In genomic region chr13:103109872-103110271, GRCm38 (mm10) we compare ENCODE assay signal across 9 mouse cellular contexts.
DNase-seq lines count a peak whose midpoint lies in the region; ATAC-seq lines count a peak whose summit lies in the region.
"Had no signal": no experiment of that assay in that cellular context is flagged by ENCODE, and none has a peak within 500 bp of the region (broad histone marks: within the 10 kb centered on the region; RNA-seq: fewer than 3 reads in every experiment).

No protein-coding gene starts in this region.

- peak; percentile 68 for DNase-seq in kidney, adult 18-20 months
- peak; percentile 20 for DNase-seq in c-Kit-positive CD71-positive TER-119-negative erythroid progenitor cells, embryonic 14.5 days (ENCODE audit: low read depth)
- peak; percentile 84 to 88 for DNase-seq in left cerebral cortex, postnatal 14 days (ENCODE audit: low spot score in 2 of 2)

- no peaks in the 10 kb centered on the region for H3K27me3 ChIP-seq in kidney, embryonic 15.5 days
- H3K27me3 ChIP-seq in forebrain, embryonic 12.5 days: peaks cover 4% of the 10 kb centered on the region; the same call in 1 of the 2 replicates
- H3K27me3 ChIP-seq in hindbrain, embryonic 16.5 days (replicated peaks; ENCODE audit: control insufficient read depth, insufficient read depth, low read length): no peaks in the 10 kb centered on the region
- H3K27me3 ChIP-seq in midbrain, embryonic 13.5 days: peaks cover 5% of the 10 kb centered on the region; the same call in 1 of the 2 replicates
- no peaks in the 10 kb centered on the region for H3K27me3 ChIP-seq in stomach, embryonic 15.5 days (replicated peaks)
- H3K27me3 ChIP-seq: embryonic facial prominence, embryonic 12.5 days had no signal

- H3K4me1 ChIP-seq in kidney, embryonic 15.5 days: peaks cover 32% of the 10 kb centered on the region
- H3K4me1 ChIP-seq in forebrain, embryonic 12.5 days: peaks cover 16% of the 10 kb centered on the region
- peaks cover 5% of the 10 kb centered on the region; the same call in 1 of the 2 replicates for H3K4me1 ChIP-seq in hindbrain, embryonic 16.5 days (ENCODE audit: control insufficient read depth, insufficient read depth, low read depth, low read length)
- peaks cover 17% of the 10 kb centered on the region for H3K4me1 ChIP-seq in midbrain, embryonic 13.5 days (replicated peaks)
- peaks cover 12% of the 10 kb centered on the region; the same call in 1 of the 2 replicates for H3K4me1 ChIP-seq in stomach, embryonic 15.5 days

- no peak for ATAC-seq in kidney, embryonic 15.5 days (replicated peaks; ENCODE audit: low FRiP score)
- peak; percentile 57 for ATAC-seq in forebrain, embryonic 12.5 days (ENCODE audit: low FRiP score)
- ATAC-seq in hindbrain, embryonic 16.5 days: peak; percentile 44
- ATAC-seq in midbrain, embryonic 13.5 days: peak; percentile 48; the same call in 1 of the 2 replicates
- peak; percentile 59; the same call in 1 of the 2 replicates for ATAC-seq in stomach, embryonic 15.5 days (ENCODE audit: insufficient read depth, low FRiP score, low read depth)

- no peak overlapping the region for H3K4me3 ChIP-seq in kidney, embryonic 15.5 days (replicated peaks)
- no peak overlapping the region for H3K4me3 ChIP-seq in forebrain, embryonic 12.5 days (replicated peaks)
- H3K4me3 ChIP-seq in hindbrain, embryonic 16.5 days (ENCODE audit: low read length): no peak overlapping the region
- H3K4me3 ChIP-seq in midbrain, embryonic 13.5 days (replicated peaks): no peak overlapping the region
- H3K4me3 ChIP-seq in stomach, embryonic 15.5 days (replicated peaks): no peak overlapping the region
- H3K4me3 ChIP-seq: embryonic facial prominence, embryonic 12.5 days had no signal

- intact Hi-C loops in left cerebral cortex, postnatal 14 days (cut with DNase I): no loop called here

- H3K9ac ChIP-seq in kidney, embryonic 15.5 days: no peak overlapping the region
- no peak overlapping the region for H3K9ac ChIP-seq in forebrain, embryonic 12.5 days
- no peak overlapping the region for H3K9ac ChIP-seq in hindbrain, embryonic 16.5 days (ENCODE audit: low read depth, low read length)
- no peak overlapping the region for H3K9ac ChIP-seq in midbrain, embryonic 13.5 days (replicated peaks)
- no peak overlapping the region for H3K9ac ChIP-seq in stomach, embryonic 15.5 days
- H3K9ac ChIP-seq: embryonic facial prominence, embryonic 12.5 days had no signal

- H3K9me3 ChIP-seq in kidney, embryonic 15.5 days (replicated peaks): no peaks in the 10 kb centered on the region
- H3K9me3 ChIP-seq in forebrain, embryonic 12.5 days: no peaks in the 10 kb centered on the region
- H3K9me3 ChIP-seq in hindbrain, embryonic 16.5 days (ENCODE audit: control insufficient read depth, low read length): no peaks in the 10 kb centered on the region
- no peaks in the 10 kb centered on the region for H3K9me3 ChIP-seq in midbrain, embryonic 13.5 days
- no peaks in the 10 kb centered on the region for H3K9me3 ChIP-seq in stomach, embryonic 15.5 days
- H3K9me3 ChIP-seq: embryonic facial prominence, embryonic 12.5 days had no signal

- H3K27ac ChIP-seq in kidney, embryonic 15.5 days: no peak overlapping the region
- H3K27ac ChIP-seq in forebrain, embryonic 12.5 days: no peak overlapping the region
- no peak overlapping the region for H3K27ac ChIP-seq in hindbrain, embryonic 16.5 days (ENCODE audit: low read depth, low read length)
- no peak overlapping the region for H3K27ac ChIP-seq in midbrain, embryonic 13.5 days
- H3K27ac ChIP-seq in stomach, embryonic 15.5 days: no peak overlapping the region
- H3K27ac ChIP-seq: embryonic facial prominence, embryonic 12.5 days had no signal

- no peaks in the 10 kb centered on the region for H3K36me3 ChIP-seq in kidney, embryonic 15.5 days
- no peaks in the 10 kb centered on the region for H3K36me3 ChIP-seq in forebrain, embryonic 12.5 days (replicated peaks)
- H3K36me3 ChIP-seq in hindbrain, embryonic 16.5 days (ENCODE audit: control insufficient read depth, insufficient read depth, low read length): no peaks in the 10 kb centered on the region
- H3K36me3 ChIP-seq in midbrain, embryonic 13.5 days: no peaks in the 10 kb centered on the region
- H3K36me3 ChIP-seq in stomach, embryonic 15.5 days: no peaks in the 10 kb centered on the region
- H3K36me3 ChIP-seq: embryonic facial prominence, embryonic 12.5 days had no signal

- WGBS in kidney, embryonic 15.5 days: 30% methylated on average over 10 of the region's 10 CpGs
- 32% methylated on average over 10 of the region's 10 CpGs for WGBS in forebrain, embryonic 12.5 days
- WGBS in hindbrain, embryonic 16.5 days: 29% methylated on average over 10 of the region's 10 CpGs
- WGBS in midbrain, embryonic 13.5 days: 28% methylated on average over 10 of the region's 10 CpGs
- 25% methylated on average over 10 of the region's 10 CpGs for WGBS in stomach, embryonic 15.5 days

- no peak overlapping the region for H3K4me2 ChIP-seq in kidney, embryonic 15.5 days
- H3K4me2 ChIP-seq in forebrain, embryonic 12.5 days: no peak overlapping the region
- H3K4me2 ChIP-seq in hindbrain, embryonic 16.5 days (ENCODE audit: low read length): peak overlapping the region; percentile 21; the same call in 1 of the 2 replicates
- no peak overlapping the region for H3K4me2 ChIP-seq in midbrain, embryonic 13.5 days (replicated peaks)
- H3K4me2 ChIP-seq in stomach, embryonic 15.5 days: no peak overlapping the region
- H3K4me2 ChIP-seq: embryonic facial prominence, embryonic 12.5 days had no signal

Comparison
In these comparisons a context has a peak if more than half of its experiments do, and no peak if none do; other contexts are left out.
1. DNase-seq: peak in every context shown above with its lines; median percentile 86 in left cerebral cortex, postnatal 14 days; 68 in kidney, adult 18-20 months; 20 in c-Kit-positive CD71-positive TER-119-negative erythroid progenitor cells, embryonic 14.5 days.